Mouse (Mus musculus) myocyte (in vitro differentiated cells): ENCODE measurements around the gene Fam13a. TPM values are rescaled to one million over a fixed set of nuclear protein-coding genes. Genes with fewer than 3 reads are reported as not detected.

ENCODE experiments used
- H3K27me3 ChIP-seq: one replicate; pipeline ENCODE4 v1.6.1; 2011; ENCODE audit not compliant: control insufficient read depth, insufficient read depth, insufficient read length
- H3K36me3 ChIP-seq: one replicate; pipeline ENCODE4 v1.6.1; 2011; ENCODE audit not compliant: control insufficient read depth, insufficient read depth
- H3K4me2 ChIP-seq: one replicate; pipeline ENCODE4 v1.6.1; 2011; ENCODE audit warnings: low read depth, control low read depth
- H3K4me3 ChIP-seq: one replicate; pipeline ENCODE4 v1.5.1; 2011; ENCODE audit warnings: mild to moderate bottlenecking, control low read depth, moderate library complexity
- H3K79me2 ChIP-seq: one replicate; pipeline ENCODE4 v1.6.1; 2011; ENCODE audit not compliant: control insufficient read depth, insufficient read depth
- H3ac ChIP-seq: one replicate; pipeline ENCODE4 v1.6.1; 2011; ENCODE audit not compliant: control insufficient read depth, insufficient read length
- CEBPB ChIP-seq: IDR thresholded peaks from 2 replicates; pipeline ENCODE4 v1.6.1; 2011; ENCODE audit warnings: mild to moderate bottlenecking, moderate library complexity; ENCODE audit not compliant: poor library complexity, insufficient read depth, severe bottlenecking
- E2F4 ChIP-seq: IDR thresholded peaks from one replicate; pipeline ENCODE4 v1.6.1; 2011; ENCODE audit warnings: mild to moderate bottlenecking, control low read depth, moderate library complexity; ENCODE audit not compliant: insufficient read depth
- MAX ChIP-seq: IDR thresholded peaks from one replicate; pipeline ENCODE4 v1.6.1; 2011; ENCODE audit warnings: low read depth, mild to moderate bottlenecking, control low read depth
- MYOD1 ChIP-seq, 3 experiments: IDR thresholded peaks; one replicate each; pipeline ENCODE4 v1.6.1; 2011; ENCODE audit warnings: control low read depth in 2 of 3, low read depth in 2 of 3, mild to moderate bottlenecking in 2 of 3, moderate library complexity in 1 of 3; ENCODE audit not compliant: insufficient read length in 2 of 3, control insufficient read depth in 1 of 3
- MYOG ChIP-seq, 3 experiments: IDR thresholded peaks; one replicate each; pipeline ENCODE4 v1.6.1; 2011; ENCODE audit warnings: control low read depth in 2 of 3, low read depth in 2 of 3, mild to moderate bottlenecking in 2 of 3; ENCODE audit not compliant: insufficient read length in 2 of 3, control insufficient read depth in 1 of 3, insufficient read depth in 1 of 3
- POLR2A ChIP-seq: IDR thresholded peaks from one replicate; pipeline ENCODE4 v1.6.1; 2011; ENCODE audit warnings: low read depth, mild to moderate bottlenecking, control low read depth, moderate library complexity; ENCODE audit not compliant: insufficient read length
- POLR2AphosphoS2 ChIP-seq: IDR thresholded peaks from one replicate; pipeline ENCODE4 v1.6.1; 2011; ENCODE audit warnings: low read depth, control low read depth; ENCODE audit not compliant: insufficient read length
- REST ChIP-seq: IDR thresholded peaks from one replicate; pipeline ENCODE4 v1.6.1; 2011; ENCODE audit warnings: mild to moderate bottlenecking, control low read depth, moderate library complexity; ENCODE audit not compliant: insufficient read depth, insufficient read length
- SRF ChIP-seq: IDR thresholded peaks from one replicate; pipeline ENCODE4 v1.6.1; 2011; ENCODE audit warnings: low read depth; ENCODE audit not compliant: control insufficient read depth, insufficient read length
- TCF12 ChIP-seq: IDR thresholded peaks from one replicate; pipeline ENCODE4 v1.6.1; 2011; ENCODE audit warnings: mild to moderate bottlenecking, control low read depth; ENCODE audit not compliant: poor library complexity, insufficient read depth, severe bottlenecking
- TCF3 ChIP-seq: IDR thresholded peaks from one replicate; pipeline ENCODE4 v1.6.1; 2011; ENCODE audit warnings: low read depth, control low read depth; ENCODE audit not compliant: insufficient read length
- USF1 ChIP-seq: IDR thresholded peaks from one replicate; pipeline ENCODE4 v1.6.1; 2011; ENCODE audit warnings: low read depth, mild to moderate bottlenecking, control low read depth, moderate library complexity
- polyA plus RNA-seq: library from polyadenylated mRNA; unstranded; fragments of >200 nt; fragmentation: generic; extraction: Trizol; gene quantifications from one replicate; pipeline ENCODE4 v1.2.1, GENCODE M21; 2012; ENCODE audit warnings: missing spikeins

Fam13a gene
- polyA plus RNA-seq, 1 experiment: 0.43 TPM

DNA sequence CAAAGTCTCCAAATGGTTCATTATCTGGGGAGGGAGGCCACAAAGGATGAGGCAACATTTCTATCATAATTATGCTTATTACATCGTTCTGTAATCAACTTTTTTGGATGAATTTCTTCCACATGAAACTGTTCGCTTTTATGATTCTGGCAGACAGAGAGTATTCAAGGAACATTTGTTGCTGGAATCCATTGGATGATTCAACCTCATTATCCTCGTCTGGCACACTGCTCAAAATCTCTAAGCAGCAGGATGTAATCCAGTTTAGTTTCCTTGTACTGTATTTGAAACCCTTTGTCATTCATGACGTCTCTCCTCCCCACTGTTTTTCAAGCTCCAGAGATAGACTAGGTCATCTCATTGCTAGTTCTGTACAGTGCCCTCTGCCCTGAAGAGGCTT is 77.5 kb downstream of the Fam13a start:
- Histone ChIP-seq H3K4me3 (no peak overlapping the region), H3K27me3 (no peaks in the 10 kb centered on the region), H3K79me2 (no peaks in the 10 kb centered on the region), H3K36me3 (no peaks in the 10 kb centered on the region), H3ac (no peak overlapping the region), H3K4me2 (no peak overlapping the region)
- TF ChIP-seq POLR2AphosphoS2 (no peak), REST (no peak), MAX (no peak)

DNA sequence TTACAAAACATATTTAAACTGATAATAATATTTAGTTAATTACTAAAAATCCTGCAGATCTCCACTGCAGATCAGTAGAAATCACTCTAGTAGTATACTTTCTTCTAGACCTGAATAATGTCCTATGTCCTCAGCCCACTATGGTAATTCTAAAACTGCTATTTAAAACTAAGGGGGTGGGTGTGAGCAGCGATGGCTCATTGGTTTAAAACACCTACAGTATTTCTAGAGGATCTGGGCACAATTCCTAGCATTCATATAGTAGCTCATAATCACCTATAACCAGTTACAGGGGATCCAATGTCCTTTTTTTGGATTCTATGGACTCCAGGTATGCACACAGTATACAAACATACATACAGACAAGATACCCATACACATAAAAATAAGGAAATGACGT is 78.1 kb downstream of the Fam13a start:
- H3K79me2 ChIP-seq: no peaks in the 10 kb centered on the region
- H3K27me3 ChIP-seq: no peaks in the 10 kb centered on the region
- TF ChIP-seq MYOD1 (IDR thresholded peaks at IDR 0.05; ENCODE audit: control insufficient read depth in 1 of 3, insufficient read length in 2 of 3, low read depth in 2 of 3) (no peak), MYOG (IDR thresholded peaks at IDR 0.05; ENCODE audit: control insufficient read depth in 1 of 3, insufficient read depth in 1 of 3, insufficient read length in 2 of 3, low read depth in 2 of 3) (no peak), REST (no peak), SRF (no peak), MAX (no peak), TCF3 (no peak), POLR2AphosphoS2 (no peak), E2F4 (no peak), CEBPB (no peak), USF1 (no peak), POLR2A (no peak), TCF12 (no peak)
- no peak overlapping the region for H3K4me2 ChIP-seq
- no peak overlapping the region for H3ac ChIP-seq
- no peak overlapping the region for H3K4me3 ChIP-seq
- H3K36me3 ChIP-seq: no peaks in the 10 kb centered on the region

DNA sequence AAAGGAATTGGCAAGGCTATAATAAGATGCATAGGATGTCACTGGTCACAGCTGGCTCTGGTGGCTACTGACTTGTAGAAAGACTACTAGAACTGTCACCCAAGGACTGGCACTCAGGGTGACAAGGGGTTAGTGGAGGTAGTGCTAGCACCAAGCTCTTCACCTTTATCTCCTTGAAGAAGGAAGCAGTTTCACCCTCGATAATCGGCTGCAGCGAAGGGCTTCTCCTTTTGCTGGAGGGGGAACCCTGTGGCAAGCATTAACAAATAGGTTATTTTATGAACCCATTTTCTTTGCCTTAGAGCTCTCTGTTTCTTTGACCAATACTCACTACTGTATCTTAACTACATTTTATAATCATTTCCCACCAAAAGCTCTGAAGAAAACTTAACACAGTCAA is 80.4 kb downstream of the Fam13a start:
- Histone ChIP-seq H3K36me3 (no peaks in the 10 kb centered on the region), H3ac (no peak overlapping the region), H3K27me3 (no peaks in the 10 kb centered on the region), H3K79me2 (no peaks in the 10 kb centered on the region), H3K4me3 (no peak overlapping the region), H3K4me2 (no peak overlapping the region)
- TF ChIP-seq MYOD1 (IDR thresholded peaks at IDR 0.05; ENCODE audit: control insufficient read depth in 1 of 3, insufficient read length in 2 of 3, low read depth in 2 of 3) (no peak), TCF3 (no peak), E2F4 (no peak), TCF12 (no peak), USF1 (no peak), SRF (no peak), REST (no peak), MAX (no peak), POLR2AphosphoS2 (no peak), CEBPB (no peak), MYOG (IDR thresholded peaks at IDR 0.05; ENCODE audit: control insufficient read depth in 1 of 3, insufficient read depth in 1 of 3, insufficient read length in 2 of 3, low read depth in 2 of 3) (no peak), POLR2A (no peak)

DNA sequence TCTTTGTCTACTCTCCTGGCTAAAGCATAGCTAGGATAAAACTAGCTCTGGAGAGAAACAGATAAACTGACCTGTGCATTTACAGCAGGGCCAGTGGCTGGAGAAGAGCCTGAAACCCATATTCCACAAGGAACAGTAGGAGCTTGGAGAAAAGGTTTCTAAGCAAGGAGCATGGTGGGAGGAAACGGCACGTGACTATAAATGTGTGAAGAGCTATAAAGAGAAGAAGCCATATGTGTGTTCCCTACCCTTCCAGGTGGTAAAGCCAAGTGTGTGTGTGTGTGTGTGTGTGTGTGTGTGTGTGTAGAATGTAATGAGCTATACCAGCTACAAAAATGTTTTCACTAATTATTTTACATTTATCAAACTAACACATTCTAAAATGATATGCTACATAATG is 82.1 kb downstream of the Fam13a start:
- Histone ChIP-seq H3ac (no peak overlapping the region), H3K4me2 (no peak overlapping the region), H3K36me3 (no peaks in the 10 kb centered on the region), H3K79me2 (no peaks in the 10 kb centered on the region), H3K27me3 (no peaks in the 10 kb centered on the region), H3K4me3 (no peak overlapping the region)
- TF ChIP-seq REST (no peak), MYOD1 (IDR thresholded peaks at IDR 0.05; ENCODE audit: control insufficient read depth in 1 of 3, insufficient read length in 2 of 3, low read depth in 2 of 3) (no peak), E2F4 (no peak), POLR2A (no peak)

DNA sequence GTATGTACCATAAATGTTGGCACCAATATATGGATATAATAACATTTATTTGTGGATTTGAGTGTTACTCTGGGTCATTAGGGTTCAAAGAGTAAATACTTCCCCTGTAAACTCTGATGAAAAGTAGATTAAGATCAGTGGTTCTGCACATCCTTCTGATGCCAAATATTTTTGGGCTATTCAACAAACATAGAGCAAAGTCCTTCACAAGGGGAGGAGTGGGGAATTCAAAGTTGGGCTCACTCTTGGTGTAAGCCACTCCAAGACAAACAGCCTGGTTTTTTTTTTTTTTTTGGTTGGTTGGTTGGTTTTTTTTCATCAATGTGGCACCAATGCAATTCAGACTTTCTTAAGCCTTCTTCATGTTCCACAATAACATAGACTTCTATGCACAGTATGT is 86.6 kb downstream of the Fam13a start:
- H3K36me3 ChIP-seq: no peaks in the 10 kb centered on the region
- no peaks in the 10 kb centered on the region for H3K79me2 ChIP-seq
- no peak overlapping the region for H3K4me2 ChIP-seq
- no peak overlapping the region for H3K4me3 ChIP-seq
- H3K27me3 ChIP-seq: no peaks in the 10 kb centered on the region
- TF ChIP-seq CEBPB: no peak
- no peak for TF ChIP-seq TCF3
- no peak for TF ChIP-seq SRF
- no peak overlapping the region for H3ac ChIP-seq

DNA sequence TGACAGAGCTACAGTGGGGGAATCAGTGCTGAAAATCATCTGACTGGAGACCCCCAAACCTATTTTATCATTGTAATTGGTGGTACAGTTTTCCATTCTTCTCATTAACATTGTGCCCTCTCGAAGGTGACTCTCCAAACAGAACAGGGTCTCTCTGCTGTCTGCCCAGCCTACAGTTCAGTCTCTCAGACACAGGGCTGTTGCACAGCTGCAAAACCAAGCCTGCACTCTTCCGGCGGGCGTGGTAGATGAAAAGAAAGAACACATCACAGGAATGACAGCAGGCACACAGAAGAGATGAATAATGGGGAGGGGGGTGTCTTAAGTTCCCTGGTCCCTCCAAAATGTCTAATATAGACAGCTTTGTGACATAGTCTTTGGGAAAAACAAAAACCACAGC is 90.2 kb downstream of the Fam13a start:
- H3K36me3 ChIP-seq: no peaks in the 10 kb centered on the region
- H3ac ChIP-seq: no peak overlapping the region
- no peaks in the 10 kb centered on the region for H3K27me3 ChIP-seq
- H3K4me2 ChIP-seq: no peak overlapping the region
- no peak for TF ChIP-seq MYOG (IDR thresholded peaks at IDR 0.05; ENCODE audit: control insufficient read depth in 1 of 3, insufficient read depth in 1 of 3, insufficient read length in 2 of 3, low read depth in 2 of 3)
- TF ChIP-seq REST: no peak
- TF ChIP-seq POLR2A: no peak
- TF ChIP-seq POLR2AphosphoS2: no peak
- TF ChIP-seq SRF: no peak
- no peak for TF ChIP-seq E2F4
- TF ChIP-seq MYOD1 (IDR thresholded peaks at IDR 0.05; ENCODE audit: control insufficient read depth in 1 of 3, insufficient read length in 2 of 3, low read depth in 2 of 3): no peak
- no peak for TF ChIP-seq USF1
- no peak for TF ChIP-seq MAX
- TF ChIP-seq CEBPB: no peak
- no peak for TF ChIP-seq TCF3
- no peak for TF ChIP-seq TCF12
- H3K79me2 ChIP-seq: no peaks in the 10 kb centered on the region
- H3K4me3 ChIP-seq: no peak overlapping the region
